Mouse (Mus musculus): ENCODE measurements around the gene Tcf7.

The Tcf7 gene

DNA sequence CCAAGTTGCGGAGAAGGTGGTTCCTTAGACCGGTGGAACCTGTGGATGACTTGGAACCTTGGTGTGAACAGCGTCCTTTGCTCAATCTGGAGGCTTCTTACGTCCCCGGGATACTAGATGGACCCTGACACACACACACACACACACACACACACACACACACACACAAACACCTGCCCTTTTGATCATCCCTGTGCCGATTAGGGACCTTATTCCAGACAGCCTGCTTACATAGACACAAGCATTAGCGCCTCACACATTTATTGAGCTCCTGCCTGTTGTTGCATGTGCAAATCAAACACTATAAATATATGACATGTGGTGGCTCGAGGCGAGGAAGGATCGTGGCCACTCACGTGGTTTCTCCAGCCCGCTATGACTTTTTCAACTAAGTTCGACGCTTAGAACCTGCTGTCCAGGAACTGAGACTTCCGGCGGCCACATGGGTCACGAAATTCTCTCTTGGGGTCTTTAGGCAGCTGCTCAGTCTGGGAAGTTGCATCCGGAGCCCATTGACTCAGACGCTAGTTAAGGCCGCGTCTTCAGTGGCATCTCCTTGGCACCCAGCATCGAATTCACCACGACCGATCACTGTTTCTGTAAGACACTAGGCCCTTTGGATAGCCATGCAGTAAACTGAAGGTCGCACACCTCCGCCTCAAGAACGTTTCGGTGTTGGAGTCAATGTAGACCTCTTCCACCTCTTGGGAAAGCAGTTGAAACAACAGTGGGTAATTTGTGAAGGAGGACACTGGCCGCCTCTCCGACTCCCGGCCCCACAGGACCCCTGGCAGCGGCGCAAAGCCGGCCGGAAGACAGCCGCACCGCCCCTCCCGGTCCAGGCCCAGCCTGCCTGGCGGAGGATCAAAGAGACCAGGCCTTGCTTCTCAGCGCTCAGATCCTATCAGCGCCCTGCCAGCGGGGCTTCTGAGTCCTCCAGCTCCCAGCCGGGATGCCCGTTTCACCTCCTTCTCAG, 1.1 kb upstream of the Tcf7 start:
- DNase-seq (ENCODE audit: low spot score in 2 of 2): peak in 1 of 2 experiments; percentile 45

DNA sequence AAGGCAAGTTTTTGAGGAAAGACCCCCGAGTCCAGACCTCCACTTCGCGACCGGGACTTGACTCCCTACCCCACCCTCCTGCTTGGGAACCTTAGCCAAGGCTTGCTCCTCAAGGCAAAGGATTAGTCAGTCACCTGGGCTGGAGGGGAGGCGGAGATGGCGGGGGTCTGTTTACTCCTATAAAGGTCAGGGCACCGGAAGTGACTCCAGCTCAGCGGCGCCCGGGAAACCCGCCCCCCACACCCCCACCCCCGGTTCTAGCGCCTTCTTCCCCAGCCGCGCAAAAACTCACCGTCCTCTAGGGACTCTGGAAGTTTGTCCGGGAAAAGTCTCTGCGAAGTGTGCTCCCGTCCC, 417 bp downstream of the Tcf7 start:
- no peak for DNase-seq (ENCODE audit: low spot score in 2 of 2)

DNA sequence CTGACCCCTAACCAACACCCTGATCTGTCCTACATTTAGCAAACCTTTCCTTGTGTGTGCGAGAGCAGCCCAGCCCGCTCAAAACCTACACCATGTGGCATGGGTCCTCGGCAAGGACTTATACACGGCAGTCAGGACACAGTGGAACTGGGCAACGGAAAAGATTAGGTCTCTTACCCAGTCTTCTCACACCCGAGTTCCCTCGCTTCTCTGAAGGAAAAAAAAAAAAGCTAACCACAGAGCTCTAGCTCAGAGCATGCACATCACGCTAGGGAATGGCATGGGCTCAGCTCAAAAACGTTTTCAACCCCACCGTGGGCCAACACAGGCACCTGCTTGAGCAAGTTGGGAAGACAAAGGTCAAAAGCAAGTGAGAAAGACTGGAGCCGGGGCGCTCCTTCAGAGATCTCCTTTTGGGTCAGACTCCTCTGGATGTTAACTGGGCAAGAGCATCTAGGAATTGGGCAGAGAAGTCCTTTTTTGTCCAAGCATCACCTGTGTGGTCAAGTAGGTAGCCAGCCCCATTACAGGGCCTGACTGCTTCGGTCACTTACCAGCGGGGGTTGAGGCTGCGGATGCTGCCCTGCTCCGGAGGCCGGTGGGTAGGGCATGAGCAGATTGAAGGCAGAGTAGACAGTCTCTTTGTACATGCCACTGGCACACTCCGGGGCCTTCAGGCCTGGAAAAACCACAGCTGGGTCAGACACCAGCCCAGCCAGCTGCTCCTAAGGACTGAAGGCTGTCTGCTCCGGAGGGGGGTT, 1.1 kb downstream of the Tcf7 start:
- DNase-seq (ENCODE audit: low spot score in 2 of 2): no peak

DNA sequence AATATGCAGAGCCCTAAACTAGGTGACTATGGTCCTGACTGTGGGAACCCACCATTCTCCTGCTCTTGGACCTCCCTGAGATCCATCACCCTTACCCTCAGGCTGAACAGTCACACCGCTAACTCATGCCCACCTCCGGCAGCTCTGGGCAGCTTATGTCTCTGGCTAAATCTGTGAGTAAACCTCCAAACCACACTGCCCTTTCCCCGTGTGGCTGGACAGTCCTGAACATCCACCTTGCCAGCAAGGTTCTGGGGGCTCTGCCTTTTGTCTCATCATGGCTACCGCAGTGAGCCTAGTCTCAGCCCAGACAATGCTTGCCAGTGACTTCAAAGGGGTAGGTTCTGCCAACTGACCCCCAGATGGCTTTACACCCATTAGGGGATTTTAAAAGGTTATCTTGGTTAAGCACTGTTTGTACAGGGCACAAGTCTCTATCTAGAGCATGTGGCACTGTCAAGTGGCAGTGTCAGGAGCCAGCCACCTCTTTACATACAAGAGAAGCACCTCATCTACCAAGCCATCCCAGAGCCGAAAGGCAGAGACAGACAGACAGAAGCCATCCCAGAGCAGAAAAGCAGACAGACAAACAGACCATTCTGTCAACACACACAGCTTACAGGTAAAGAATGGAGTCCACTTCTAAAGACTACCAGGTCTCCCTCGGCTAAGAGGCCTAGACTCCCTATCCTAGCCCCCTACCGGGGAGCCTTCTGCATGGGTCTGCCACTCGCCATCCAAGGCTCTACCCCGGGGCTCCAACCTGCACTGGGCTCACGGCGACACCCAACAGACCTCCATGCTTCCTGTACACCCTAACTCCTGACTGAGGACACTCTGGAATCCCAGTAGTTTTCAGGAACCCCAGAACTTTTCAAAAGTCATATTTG, 2.0 kb downstream of the Tcf7 start:
- no peak for DNase-seq (ENCODE audit: low spot score in 2 of 2)

DNA sequence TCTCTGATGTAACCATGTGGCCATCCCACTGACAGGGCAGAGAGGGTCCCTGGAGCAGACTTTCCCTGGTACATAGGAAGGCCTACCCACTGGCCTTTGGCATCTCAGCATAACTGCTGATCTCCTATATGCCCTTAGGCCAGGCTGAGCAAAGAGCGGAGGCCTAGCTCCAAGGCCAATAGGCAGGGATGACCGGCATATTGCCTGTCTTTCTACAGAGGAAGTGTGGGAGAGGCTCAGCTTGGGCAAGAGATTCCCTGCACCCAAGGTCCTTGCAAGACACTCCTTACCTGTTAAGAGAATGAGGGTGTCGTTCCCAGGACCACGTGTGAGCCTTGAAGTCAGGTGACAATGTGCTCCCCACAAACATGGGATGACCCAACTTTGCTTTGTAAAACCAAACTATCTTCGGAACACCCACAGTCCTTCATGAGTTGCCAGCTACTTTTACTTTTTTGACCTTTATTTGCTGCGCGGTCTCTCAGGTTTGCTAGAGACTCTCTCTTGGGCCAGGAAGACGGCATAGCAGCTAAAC, 3.1 kb downstream of the Tcf7 start:
- DNase-seq (ENCODE audit: low spot score in 2 of 2): no peak

DNA sequence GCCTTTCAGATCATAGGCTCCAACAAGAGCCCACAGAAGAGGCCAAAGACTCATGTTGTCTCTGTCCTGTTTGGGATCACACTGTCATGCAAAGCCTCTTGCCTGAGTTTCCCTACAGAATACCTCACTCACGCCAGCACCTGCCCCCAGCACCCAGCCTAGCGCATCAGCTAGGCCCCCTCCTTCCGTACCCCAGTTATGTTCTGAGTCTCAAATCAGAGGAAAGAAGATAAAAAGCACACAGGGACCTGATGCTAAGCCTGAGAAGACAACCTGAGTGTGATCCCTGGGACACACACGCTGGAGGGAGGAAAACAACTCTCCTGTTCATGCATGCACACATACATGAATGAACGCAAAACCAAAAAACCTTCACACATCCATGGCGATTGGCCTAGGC, 3.8 kb downstream of the Tcf7 start:
- DNase-seq (ENCODE audit: low spot score in 2 of 2): no peak

DNA sequence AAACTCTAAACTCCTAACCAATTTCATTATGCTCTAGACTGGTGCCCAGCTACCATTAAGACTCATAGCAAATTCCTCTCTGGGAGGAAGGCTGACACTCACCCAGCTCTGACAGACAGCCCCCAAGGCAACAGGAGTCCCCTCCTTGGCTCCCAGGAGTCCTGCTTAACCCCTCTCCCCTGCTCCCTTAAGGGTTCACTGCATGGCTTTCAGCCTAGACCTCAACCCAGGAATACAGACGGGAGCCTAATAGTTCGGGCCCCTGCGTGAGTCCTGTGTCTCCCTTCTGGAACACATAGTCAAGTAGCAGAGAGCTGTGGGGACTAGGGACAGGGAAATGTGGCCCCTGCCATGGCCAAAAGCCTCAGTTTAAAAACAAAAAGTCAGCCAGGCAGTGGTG, 4.7 kb downstream of the Tcf7 start:
- DNase-seq (ENCODE audit: low spot score in 2 of 2): no peak

DNA sequence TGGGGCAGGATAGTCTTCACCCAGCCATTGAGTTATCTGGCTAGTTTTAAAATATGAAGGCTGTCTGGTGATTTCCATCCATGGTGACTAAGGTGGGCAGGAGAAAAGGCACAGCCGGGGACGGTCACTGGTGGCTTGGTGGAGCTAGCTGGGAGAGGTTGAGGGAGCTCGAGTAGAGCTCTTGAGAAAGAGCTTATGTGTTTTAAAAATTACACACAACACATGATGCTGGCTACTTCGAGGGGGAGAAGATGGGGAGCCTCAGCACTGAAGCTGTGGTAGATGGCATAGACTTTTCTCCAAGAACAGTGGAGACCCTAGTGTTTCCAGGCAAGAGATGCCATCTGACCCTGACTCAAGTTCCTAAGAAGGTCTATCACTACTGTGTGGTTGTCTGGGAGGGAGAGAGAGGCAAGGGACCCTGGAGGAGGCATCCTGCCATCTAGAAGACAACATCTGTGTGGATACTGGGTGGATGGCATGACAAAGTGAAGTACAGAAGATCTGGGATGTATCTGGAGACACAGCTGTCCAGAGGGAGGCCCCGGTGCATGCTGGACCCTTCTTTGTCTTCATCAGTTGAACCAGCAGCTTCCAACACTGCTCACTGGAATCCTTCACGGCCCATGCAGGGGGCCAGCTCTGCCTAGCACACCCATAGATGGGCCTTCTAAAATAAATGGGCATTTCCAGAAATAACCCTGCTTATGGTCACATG, 5.2 kb downstream of the Tcf7 start:
- DNase-seq (ENCODE audit: low spot score in 2 of 2): no peak

DNA sequence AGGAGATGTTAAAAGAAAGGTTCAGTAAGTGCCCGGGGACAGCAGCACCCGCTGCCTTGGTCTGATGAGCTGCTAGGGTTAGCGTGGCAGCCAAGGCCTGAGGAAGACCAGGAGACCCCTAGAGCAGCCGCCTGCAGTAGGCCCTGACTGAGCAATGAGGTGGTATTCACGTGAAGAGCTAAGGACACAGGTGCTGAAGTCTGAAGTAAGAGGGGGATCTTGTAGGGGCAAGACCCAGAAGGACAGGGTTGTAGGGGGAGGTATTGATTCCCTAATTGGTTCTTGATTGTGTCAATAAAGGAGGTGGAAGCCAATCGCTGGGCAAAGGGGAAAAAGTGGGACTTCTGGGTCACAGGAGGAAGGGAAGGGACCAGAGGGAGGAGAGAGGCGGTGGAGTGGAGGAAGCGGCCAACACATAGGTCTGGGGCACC, 5.8 kb downstream of the Tcf7 start:
- DNase-seq (ENCODE audit: low spot score in 2 of 2): no peak

DNA sequence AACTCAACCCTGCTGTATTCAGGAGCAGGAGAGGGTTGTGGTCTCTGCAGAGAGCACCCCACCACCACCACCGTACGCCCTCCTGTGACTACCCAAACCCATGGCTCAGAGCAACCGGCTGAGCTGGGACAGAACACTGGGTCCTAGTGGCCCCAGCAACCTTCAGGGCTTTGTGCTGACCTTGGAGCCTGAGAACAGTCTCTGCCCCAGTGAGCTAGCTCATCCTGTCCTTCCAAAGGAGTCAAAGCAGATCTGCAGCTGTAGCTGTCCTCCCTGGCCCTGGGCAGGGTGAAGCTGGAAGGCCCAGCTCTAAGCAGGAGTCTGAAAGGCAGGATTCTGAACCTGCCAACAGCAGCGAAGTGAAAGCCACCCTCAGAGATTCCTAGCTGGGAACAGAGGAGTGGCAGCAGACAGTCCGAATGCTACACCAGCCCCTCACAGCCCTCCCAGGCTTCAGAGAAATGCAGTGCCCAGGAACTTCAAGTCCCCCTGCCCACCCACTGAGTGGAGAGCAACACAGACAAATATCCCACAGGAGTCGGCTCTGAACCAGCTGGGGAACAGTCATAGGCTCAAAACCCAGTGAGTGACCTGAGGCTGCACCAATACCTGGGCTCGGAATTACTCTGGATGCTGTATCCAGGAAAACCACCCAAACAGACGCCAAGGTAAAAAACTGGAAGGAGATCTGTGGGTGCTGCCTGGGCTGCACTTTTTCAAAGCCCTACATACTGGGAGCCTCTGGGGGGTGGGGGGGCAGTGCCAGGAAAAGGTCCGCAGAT, 6.8 kb downstream of the Tcf7 start:
- no peak for DNase-seq (ENCODE audit: low spot score in 2 of 2)

DNA sequence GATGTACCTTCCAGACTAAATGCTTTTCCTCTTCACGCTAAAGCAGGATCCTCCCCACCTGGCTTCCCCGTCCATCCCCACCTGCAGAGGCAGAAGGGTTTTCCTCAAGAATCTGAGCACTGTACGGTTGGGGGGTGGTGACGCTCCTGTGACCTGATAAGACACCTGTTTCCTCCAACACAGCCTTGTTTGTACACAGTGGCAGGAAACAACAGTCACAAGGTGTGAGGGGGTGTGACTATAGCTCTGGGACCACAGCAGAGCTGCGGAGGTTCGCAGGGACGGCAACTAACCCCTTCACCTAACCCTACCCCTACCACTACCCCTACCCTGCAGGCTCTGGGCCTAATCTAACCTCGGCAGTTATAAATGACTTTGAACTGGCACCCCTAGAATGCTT, 7.4 kb downstream of the Tcf7 start:
- no peak for DNase-seq (ENCODE audit: low spot score in 2 of 2)

DNA sequence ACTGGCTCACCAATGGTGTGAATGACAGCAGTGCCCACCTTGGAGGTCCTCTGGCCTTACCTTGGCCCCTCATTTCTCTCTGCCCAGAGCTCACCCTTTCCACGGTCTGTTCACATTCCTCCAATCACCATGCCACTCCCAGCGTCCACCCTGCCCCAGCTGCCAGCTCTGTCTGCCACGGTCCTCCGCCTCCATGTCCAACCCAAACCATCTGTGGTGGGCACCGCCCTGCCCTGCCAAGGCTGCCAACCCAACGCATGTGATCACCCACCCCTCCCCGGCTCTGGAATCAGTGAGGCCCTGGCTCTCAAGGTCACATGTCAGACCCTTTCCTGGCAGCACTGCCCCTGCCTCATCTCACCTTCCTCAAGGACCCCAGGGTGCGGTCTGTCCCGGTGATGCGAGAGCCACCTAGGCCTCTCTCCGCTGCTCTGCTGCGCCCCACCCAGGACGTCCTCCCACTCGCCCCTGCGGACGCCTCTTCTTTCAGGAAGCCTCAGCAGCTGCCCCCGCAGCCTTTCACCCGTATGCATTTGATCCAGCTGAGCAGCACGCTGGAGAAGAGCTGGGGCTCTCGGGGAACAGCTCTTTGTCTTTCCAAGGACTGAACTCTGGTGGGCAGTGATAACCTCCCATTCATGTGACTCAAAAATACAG, 8.2 kb downstream of the Tcf7 start:
- DNase-seq (ENCODE audit: low spot score in 2 of 2): no peak

DNA sequence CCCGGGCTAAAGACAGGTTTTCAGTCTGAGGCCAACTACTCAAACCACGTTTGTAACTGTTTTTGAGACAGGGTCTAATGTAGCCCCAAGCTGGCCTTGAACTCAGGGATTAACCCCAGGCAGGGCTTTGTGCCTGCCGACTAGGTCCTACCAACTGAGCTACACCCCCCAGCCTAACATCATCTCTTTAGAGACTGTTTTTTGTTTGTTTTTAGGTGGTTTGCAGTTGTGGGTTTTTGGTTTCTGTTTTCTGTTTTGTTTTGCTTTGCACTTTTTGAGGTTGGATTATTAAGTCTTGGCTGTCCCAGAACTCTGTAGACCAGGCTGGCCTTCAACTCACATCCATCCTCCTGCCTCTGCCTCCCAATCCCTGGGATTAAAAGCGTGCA, 8.9 kb downstream of the Tcf7 start:
- DNase-seq (ENCODE audit: low spot score in 2 of 2): no peak

DNA sequence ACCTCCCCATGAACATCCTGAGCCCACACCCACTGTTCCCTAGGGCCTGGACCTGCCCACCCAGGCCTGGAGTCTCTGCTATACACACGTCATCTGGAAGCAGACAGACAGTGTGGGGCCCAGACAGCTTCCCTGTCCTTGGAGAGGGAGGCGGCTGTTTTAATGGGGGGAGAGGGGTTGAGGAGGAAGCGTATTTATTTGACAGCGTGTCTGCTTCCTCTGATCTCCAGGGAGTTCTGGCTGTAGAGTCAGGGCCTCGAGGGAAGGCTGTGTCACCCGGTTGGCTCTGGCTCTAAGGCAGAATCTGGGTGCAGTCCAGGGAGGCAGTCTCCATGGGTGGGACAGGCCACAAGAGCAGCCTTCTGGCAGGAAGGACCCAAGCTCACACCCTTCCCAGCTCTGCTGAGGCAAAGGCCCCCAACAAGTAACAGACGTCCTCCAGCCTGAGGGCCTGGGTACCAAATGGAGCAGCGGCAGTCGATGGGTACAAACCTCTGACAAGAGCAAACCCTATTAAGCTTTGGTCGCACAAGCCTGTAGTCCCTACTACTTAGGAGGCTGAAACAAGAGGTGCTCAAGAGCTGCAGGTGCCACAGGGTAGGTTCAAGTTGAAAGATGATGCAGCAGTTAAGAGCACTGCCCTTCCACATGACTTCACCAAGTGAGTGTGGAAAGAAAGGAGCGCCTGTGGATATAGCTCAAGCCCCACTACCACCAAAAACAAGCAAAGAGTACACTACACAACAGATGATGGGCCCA, 9.5 kb downstream of the Tcf7 start:
- no peak for DNase-seq (ENCODE audit: low spot score in 2 of 2)

DNA sequence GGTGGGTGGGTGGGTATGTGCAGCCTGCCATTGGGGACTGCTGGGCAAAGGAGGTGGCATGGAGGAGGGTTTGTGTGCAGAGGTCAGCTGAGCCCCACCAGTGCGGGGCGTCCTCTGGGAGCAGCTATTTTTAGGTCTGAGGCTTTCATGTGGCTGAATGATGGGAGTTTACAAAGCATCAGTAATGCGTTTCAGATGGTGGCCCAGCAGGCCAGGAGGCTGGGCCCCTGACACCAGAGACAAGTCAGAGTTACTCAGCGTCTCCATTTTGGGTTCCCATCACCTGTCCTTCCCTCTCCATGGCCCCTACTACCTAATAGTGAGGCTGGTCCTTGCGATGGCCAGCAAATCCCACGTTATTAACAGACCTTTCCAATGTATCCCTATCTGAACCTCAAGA, 10.2 kb downstream of the Tcf7 start:
- DNase-seq (ENCODE audit: low spot score in 2 of 2): no peak

DNA sequence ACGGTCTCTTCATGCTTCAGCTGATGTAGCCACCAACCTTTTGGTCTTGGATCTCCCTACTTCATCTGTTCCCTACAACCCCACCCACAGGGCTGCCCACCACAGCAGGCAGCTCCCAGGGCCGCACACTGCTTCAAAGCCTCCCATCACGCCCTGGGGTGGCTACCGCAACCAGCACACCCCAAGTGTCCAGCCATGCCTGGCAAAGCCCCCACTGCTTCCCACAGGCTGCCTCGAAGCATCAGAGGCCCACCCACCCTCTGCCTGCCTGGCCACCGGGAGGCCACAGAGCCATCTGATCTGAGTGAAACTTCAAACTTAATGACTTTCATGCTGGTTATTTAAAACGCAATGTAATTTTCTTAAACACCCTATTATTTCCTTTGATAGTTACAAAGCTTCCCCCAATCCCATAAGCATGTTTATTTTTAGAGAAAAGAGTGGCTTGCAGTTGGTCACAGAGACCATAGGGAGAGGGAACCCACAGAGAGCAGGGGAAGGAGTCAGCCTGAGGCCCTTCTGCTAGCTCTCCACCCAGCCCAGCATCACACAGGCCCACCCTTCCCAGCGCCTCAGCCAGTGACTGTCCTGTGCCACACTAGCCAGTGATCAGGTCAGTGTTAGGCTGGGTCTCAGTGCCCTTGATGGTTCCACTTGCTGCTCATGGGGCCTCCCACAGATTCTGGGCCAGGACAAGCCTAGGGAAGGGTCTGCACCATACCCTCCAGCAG, 10.9 kb downstream of the Tcf7 start:
- DNase-seq (ENCODE audit: low spot score in 2 of 2): no peak

DNA sequence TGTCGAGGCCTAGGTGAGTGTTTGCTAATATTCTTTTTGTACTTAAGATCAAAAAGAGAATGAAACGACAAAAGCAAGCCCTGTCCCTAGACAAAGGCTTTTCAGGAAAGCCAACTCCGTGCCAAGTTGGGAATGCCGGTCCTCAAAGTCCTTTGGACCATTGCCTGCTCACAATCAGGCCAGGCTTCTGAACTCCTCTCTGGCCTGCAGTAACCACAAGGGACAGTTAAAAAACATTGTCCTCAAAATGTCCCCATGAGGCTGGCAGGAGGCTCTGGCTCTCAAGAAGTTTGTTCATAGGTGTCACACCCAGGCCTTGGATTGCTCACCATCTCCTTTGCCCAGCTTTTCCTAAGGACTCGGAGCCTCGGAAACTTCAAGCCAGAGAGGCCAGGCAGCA, 13.0 kb downstream of the Tcf7 start:
- no peak for DNase-seq (ENCODE audit: low spot score in 2 of 2)

DNA sequence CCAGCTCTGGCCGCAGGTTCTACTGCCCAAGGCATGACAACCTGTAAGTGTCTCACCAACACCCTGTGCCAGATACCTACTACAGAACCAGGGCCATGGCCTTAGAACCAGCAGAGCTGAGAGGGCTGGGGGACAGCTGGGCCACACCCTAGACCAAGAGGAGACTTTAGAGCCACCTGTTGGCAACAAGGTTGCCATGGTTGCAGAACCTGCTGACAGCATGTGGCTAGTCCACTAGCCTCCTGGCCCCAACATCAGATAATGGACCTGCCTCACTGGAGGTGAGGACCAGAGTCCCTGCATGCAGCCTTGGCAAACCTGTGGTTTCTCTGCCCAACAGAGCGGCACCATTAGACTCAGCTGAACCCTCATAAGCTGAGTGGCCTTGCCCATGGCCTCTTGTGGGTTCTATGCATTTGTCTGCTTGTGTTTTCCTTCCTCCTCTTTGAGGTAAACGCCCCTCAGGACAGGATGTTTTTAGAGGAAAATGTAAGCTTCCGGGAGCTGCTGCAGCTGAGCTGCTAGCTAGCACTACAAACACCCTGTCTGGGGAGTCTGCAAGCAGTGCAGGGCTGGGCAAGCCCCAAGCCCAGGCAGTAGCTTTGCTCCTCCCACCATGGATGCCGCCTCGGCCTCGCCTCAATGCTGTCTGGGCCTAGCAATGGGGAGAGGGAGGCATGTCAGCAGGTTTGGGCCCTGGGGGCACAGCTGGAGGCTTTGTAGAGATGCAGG, 14.5 kb downstream of the Tcf7 start:
- peak in 1 of 2 experiments; percentile 55 for DNase-seq (ENCODE audit: low spot score in 2 of 2)

All from spleen, postnatal 10 days (tissue).